Mouse (Mus musculus) frontal cortex, adult (tissue): ENCODE results near the gene Pdgfc.

ENCODE experiments used
- ATAC-seq: cut with Nextera tagmentation; 2 replicates; pipeline ENCODE4 v1.9.2; 2017; ENCODE audit warnings: mild to moderate bottlenecking, moderate library complexity, mixed read lengths; ENCODE audit not compliant: low TSS enrichment

Pdgfc gene

GRCm38 (mm10) chr3:81150228-81150627 lies 114.0 kb downstream of the Pdgfc start:
- ATAC-seq = no peak

GRCm38 (mm10) chr3:81154420-81154819 lies 118.2 kb downstream of the Pdgfc start:
- no peak for ATAC-seq

GRCm38 (mm10) chr3:81160457-81161165 lies 124.4 kb downstream of the Pdgfc start:
- ATAC-seq = no peak

GRCm38 (mm10) chr3:81162129-81162528 lies 125.9 kb downstream of the Pdgfc start:
- no peak for ATAC-seq

DNA sequence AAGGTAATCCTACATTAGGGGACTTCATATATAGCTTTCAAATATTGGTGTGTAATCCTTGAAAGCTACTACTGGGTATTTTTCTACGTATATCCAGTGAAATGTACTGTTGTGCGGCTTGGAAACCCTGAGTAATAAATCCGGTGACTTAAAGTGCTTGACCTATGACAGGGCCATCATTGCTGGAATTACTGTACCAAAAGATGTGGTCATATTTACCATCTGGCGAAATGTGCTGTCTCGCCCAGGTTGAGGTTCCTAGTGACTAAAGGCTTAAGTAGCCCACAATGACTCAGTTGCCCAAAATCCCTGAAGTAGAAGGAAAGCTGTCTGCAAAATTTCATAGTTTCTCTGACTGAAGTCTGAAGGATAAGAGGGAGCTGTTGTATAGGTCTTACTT lies 127.9 kb downstream of the Pdgfc start:
- no peak for ATAC-seq

GRCm38 (mm10) chr3:81170073-81170809 lies 134.0 kb downstream of the Pdgfc start:
- ATAC-seq = no peak

GRCm38 (mm10) chr3:81174832-81175231 lies 138.6 kb downstream of the Pdgfc start:
- no peak for ATAC-seq

DNA sequence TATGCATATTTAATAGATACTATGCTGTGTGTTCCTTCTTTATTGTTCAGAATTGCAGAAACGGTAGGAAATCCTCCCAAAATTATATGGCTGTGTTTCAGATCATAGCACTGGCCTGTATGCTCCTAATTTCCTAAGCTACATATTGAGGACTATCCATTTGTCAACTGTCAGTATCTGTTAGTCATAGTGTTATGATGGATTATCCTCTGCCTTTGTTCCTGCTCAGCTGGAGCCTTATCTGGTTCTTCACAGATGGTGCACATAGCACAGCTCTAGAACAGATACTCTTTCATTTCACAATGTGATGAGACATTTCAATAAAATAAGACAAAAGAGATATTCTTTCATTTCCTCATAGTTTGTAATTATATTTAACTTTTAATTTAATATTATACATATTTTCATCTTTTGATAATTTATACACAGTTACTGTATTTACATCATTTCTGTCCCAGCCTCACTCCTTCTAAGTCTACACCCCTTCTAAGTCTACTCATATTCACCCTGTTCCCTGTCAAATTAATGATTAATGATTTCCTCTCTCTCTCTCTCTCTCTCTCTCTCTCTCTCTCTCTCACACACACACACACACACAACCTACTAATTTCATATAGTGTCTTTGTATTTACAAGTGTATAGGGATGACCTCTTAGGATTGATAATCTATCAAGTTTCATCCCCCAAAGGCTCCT lies 145.2 kb downstream of the Pdgfc start:
- ATAC-seq = no peak

DNA sequence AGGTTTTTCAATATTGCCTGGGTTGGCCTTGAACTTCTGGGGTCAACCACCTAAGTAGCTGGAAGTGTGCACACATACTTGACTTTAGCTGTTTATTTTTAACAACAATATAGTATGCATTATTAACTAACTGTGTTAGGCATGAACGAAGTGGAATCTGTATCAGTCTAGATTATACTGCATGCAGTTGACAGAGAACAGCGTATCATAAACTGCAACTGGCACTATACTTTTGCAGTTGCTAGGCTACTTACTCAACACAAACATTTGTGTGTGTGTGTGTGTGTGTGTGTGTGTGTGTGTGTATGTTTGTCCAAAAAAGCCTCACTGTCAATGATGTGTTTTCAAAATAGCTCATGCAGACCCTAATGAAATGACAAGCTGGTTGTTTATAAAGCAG lies 160.7 kb downstream of the Pdgfc start:
- no peak for ATAC-seq

GRCm38 (mm10) chr3:81197644-81198043 lies 161.4 kb downstream of the Pdgfc start:
- ATAC-seq = no peak

DNA sequence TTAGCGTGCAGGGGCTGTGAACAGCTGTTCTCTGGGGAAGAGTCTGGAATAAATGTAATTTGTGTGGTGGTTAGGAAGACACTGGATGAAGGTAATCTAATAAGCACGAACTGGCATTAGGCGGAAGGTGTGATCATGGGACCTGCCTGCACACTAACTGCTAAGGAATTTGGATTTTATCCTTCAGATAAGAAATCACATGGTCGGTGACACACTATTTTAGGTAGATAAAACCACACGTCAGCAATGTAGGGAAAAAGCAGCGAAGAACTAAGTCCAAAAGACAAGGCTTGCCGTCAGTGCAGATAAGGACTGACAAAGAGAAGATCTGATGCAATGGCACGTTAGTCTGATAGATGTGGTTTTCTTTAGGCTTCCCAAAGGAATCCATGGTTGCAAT lies 164.4 kb downstream of the Pdgfc start:
- no peak for ATAC-seq

GRCm38 (mm10) chr3:81205201-81205600 lies 169.0 kb downstream of the Pdgfc start:
- ATAC-seq = no peak

DNA sequence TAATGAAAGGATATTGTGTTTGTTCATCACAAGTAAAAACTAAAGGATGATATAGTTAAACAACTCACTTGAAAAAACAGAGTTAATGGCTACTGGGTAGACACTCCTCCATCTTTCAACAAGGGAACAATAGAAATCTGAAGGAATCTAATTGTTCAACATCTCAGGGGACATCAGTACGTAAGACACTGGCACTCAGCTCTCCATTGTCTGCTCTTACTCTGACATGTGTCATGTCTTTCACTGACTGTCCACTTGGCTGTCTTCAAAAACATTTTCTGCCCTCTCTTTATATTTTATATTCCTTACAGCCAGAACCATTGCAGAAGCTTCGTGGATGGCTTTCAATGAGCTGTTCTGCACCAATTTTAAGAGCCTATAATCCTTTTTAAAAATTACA lies 172.0 kb downstream of the Pdgfc start:
- 0 out of 2 replicates have a peak, but pooled peaks have one; percentile 48 for ATAC-seq

- no peak for ATAC-seq
Measured at GRCm38 (mm10) chr3:81211147-81211546, 174.9 kb downstream of the Pdgfc start.

- no peak for ATAC-seq
Measured at GRCm38 (mm10) chr3:81211666-81212065, 175.4 kb downstream of the Pdgfc start.

DNA sequence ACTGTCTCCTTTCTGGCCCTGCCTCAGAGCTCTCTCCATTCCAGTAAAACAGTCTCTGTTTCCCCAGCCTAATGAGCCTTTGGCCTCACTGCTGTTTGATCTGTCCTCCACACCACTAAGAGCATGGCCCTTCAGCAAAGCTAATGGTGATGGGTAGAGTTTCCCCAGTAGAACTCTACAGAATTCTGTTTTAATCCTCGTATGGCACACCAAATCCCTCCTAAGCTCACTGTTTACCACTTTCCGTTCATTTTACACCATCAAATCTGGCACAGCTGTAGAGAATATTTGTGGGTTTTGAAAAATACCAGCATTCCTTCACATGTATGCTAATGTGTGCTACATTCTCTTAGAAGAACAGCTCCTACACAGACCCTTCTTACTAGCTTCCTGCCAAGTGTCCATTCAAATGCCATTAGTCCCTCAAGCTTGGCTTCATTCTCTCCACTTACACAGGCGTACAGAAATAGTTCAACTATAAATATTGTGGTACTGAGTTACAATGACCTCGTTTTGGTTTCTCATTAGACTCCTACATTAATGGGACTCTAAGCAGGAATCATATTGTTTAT lies 179.4 kb downstream of the Pdgfc start:
- peak; percentile 27 for ATAC-seq

DNA sequence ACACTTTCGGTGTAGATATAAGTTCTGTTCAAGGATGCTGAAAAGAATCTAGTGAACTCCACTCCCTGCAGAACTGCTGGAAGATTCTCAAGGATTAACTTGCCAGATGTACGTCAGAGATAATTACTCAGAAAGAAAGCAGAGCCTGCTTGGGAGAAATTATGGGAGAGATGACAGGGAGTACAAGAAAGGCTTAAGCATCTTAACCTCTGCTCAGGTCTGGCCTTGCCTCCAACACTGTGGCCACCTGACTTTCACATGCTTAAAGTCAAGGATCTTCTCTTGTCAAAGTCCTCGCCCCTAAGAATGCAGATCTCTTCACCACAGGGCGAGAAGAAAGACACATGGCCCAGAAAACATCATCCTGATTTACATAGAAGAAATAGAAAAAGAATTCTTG lies 185.5 kb downstream of the Pdgfc start:
- no peak for ATAC-seq

GRCm38 (mm10) chr3:81228344-81228743 lies 192.1 kb downstream of the Pdgfc start:
- no peak for ATAC-seq

- ATAC-seq = no peak
Measured at GRCm38 (mm10) chr3:81242697-81243590, 206.7 kb downstream of the Pdgfc start.

DNA sequence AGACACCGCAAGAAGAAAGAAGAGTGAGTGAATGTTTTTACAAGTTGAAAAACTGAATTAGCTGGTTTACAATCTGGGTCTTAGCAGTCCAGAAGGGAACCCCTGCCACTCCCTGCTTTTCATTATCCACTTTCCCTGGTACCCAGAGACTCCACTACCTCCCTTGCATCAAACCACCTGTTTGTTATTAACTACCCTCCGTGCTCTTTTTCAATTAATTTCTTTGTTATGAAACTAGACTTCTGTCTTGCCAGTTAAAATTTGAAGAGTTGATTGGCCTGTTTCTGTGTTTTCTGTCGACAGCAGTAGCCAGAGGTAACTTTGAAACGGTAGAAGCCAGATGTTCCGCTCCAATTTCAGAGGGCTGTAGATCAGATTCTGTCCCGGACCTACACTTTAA lies 207.4 kb downstream of the Pdgfc start:
- ATAC-seq = no peak

DNA sequence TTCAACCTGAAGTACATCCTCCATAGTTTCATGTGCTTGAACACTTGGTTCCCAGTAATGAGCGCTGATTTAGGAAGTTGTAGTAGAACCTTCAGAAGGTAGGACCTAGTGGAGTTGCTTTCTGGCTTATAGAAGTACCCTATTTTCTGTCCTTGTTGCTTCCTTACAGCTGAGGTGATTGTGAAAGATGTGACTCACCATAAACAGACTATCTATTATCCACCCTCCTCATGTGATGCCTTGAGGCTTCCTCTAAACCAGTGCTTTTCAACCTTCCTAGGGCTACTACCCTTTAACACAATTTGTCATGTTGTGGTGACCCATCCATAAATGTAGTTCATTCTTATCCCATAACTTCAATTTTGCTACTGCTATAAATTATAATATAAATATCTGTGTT lies 226.6 kb downstream of the Pdgfc start:
- no peak for ATAC-seq
